Mouse (Mus musculus): ENCODE measurements around the gene Cfap57.

- TF ChIP-seq CTCF (IDR thresholded peaks at IDR 0.05; ENCODE audit: control insufficient read depth, insufficient read depth, insufficient read length) (no peak), FOSL1 (IDR thresholded peaks at IDR 0.05; ENCODE audit: insufficient read depth, low read length, poor library complexity, severe bottlenecking) (no peak)
These were observed 98.3 kb downstream of the Cfap57 start for GRCm38 (mm10) chr4:118522248-118522647.
